34 mouse cellular contexts compared by ENCODE assay signal in the genomic region with DNA sequence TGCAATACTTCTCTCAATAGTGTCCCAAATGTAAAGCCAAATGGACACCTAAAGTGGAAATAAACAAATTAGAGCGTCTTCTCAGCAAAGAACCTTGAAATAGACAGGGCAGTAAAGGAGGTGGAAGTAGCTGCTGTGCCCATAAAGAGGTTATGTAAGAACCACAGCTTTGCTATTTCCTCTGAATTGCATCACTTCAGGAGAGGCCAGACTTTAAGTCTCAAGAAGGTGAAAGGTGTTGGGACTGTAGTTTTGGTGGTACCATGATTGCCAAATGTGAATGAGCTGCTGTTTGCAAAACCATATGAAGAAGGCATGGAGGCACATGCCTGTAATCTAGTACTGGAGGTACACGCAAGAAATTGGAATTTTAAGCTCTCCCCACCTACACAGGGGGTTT.
"Had no signal": no experiment of that assay in that cellular context is flagged by ENCODE, and none has a peak within 500 bp of the region (broad histone marks: within the 10 kb centered on the region; RNA-seq: fewer than 3 reads in every experiment).

No protein-coding gene starts in this region.

- H3K4me2 ChIP-seq: heart, embryonic 11.5 days; heart, embryonic 12.5 days; heart, embryonic 13.5 days; heart, embryonic 15.5 days; hindbrain, embryonic 12.5 days; hindbrain, embryonic 13.5 days; hindbrain, embryonic 14.5 days; hindbrain, embryonic 15.5 days; intestine, embryonic 15.5 days; kidney, embryonic 15.5 days had no signal

- H3K36me3 ChIP-seq: heart, embryonic 10.5 days; heart, embryonic 12.5 days; heart, embryonic 13.5 days; heart, embryonic 15.5 days; hindbrain, embryonic 10.5 days; hindbrain, embryonic 12.5 days; hindbrain, embryonic 13.5 days; hindbrain, embryonic 15.5 days; intestine, embryonic 15.5 days; kidney, embryonic 15.5 days had no signal

- DNase-seq: heart, postnatal 10 days; heart, postnatal 14 days; heart, postnatal 36 days; heart, postnatal 4 days; kidney, adult 11 months; kidney, adult 18-20 months; kidney, adult 2 months; kidney, adult 8-10 months; kidney, adult 9 months; kidney, postnatal 10 days; kidney, postnatal 14 days; kidney, postnatal 25 days; kidney, postnatal 36 days; kidney, postnatal 4 days; layer of hippocampus, adult 9-11 months; layer of hippocampus, postnatal 36 days had no signal

- H3K27me3 ChIP-seq: heart, embryonic 12.5 days; heart, embryonic 13.5 days; heart, embryonic 15.5 days; hindbrain, embryonic 12.5 days; hindbrain, embryonic 13.5 days; hindbrain, embryonic 15.5 days; intestine, embryonic 15.5 days; kidney, embryonic 15.5 days had no signal

- ATAC-seq: hindbrain, embryonic 16.5 days; hindbrain, postnatal 0 days; inflammation-experienced regulatory T-cells, adult 6 months; intestine, embryonic 15.5 days; intestine, embryonic 16.5 days; intestine, postnatal 0 days had no signal

- H3K4me3 ChIP-seq: heart, embryonic 10.5 days; heart, embryonic 12.5 days; heart, embryonic 13.5 days; heart, embryonic 15.5 days; hindbrain, embryonic 10.5 days; hindbrain, embryonic 12.5 days; hindbrain, embryonic 13.5 days; hindbrain, embryonic 15.5 days; intestine, embryonic 15.5 days; kidney, embryonic 15.5 days; layer of hippocampus, adult 2 months had no signal
